Mouse (Mus musculus) v-Abl transformed pro-B cells (cell line): Measurements from ENCODE around the gene Fut9.

Experiments
- in situ Hi-C, 2 experiments: fragments of 400-800 bp; cut with MboI; formaldehyde crosslinking; loops; one replicate each; pipeline ENCODE4 v1.15.1; 2025; ENCODE audit not compliant: unreplicated experiment in 2 of 2

Fut9 gene

DNA sequence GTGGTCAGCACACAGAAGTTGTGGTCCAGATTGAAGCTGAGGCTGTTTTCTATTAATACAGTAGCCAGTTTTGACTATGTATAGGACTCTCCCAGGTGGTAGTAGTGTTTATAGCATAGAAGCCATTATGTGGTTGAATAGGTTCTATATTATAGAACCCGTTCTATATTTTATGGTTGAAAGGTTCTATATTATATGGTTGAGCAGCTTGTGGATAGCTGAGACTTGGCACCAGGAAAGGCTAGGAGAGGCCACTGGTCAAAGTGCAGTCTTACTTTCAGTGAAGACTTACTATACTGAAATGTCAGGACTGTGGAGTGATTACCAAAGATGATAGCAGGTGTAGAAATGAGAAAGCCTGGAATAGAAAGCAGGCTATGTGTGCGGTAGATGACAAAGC, 151.9 kb downstream of the Fut9 start:
- in situ Hi-C loops: no loop called here

DNA sequence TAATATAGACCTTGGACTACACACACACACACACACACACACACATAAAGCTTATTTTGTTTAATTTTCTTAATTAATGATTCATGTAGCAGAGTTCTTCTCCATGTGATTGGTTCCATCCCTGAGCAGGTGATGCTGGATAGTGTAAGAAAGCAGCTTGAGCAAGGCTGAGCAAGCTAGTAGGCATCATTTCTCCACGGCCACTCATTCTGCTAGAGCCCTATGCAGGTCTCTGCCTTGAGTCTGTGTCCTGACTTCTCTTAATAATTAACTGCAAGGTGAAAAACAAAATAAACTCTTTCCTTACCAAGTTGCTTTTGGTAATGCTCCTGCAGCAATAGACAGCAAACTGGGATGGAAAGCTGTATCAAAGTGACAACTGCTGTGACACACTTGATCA, 152.5 kb downstream of the Fut9 start:
- in situ Hi-C loops: no loop called here

DNA sequence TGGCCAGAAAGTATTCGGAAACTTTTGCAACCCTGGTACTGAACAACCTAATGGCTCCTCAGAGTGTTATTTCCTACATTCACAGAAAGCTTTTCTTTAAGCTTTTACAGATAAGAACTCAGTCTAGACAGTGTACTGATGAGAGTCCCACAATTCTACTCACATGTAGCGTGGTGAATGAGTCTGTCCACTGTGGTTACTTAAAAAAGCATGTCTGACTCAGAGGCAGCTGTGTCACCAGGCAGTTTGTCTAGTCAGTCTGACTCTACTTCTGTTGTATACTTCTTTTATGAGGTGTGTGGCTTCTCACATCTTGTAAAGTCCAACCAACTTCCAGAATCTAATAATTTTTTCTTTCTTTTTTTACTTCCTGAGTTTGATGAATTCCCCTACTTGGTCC, 154.5 kb downstream of the Fut9 start:
- in situ Hi-C loops: no loop called here

DNA sequence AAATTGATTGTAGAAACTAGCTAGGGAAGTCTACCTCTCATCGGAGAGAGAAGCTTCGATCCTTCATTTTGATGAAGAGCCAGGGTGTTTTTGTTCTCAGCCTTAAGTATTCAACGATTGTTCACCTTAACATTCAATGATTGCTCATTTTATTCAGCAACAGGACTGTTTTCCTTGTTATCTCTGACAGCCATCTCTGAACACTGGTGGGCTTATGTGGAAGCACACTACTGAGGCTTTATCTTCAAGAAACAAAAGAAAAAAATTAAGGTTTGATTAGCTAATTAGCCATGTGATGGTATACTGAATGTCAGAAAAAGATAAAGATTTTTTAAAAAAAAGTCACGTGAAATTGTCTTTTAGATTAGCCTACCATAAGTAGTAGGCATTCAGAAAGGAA, 158.1 kb downstream of the Fut9 start:
- in situ Hi-C loops: no loop called here

DNA sequence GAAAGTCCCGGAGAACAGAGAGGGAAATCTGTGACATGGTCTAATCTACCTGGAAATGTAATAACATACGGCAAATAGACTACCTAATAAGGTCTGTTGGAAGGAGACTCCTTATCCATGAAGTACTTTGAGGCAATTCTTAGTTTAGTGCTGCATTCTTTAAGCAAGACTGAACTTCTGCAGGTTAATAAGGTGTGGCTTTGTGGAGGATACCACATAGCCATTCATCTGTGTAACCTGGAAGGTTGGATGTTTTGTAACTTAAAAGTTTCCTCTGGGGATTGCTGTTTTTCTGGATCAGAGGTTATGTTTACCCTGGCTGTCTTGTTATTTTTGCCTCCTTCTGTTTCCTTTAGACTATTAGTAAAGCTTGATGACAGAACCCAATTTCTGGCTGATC, 166.8 kb downstream of the Fut9 start:
- in situ Hi-C loops: no loop called here

DNA sequence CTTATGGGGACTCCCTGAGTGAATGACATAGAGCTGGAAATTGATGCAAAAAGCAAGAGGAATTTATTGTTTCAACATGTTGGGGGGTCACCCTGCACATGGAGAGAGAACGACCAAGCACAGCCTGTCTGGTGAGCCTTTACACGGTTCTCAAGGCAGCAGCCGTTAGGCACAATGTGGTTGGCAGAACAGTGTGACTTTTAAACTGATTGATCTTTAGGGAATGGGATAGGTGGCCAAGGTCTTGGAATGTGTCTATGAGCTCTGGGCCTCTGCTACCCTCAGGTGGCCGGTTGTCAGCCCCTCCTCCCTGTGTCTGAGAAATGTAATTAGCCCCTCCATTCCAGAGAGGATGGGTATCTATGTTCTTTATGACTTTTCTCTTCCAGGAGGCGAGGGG, 171.9 kb downstream of the Fut9 start:
- in situ Hi-C loops: no loop called here

DNA sequence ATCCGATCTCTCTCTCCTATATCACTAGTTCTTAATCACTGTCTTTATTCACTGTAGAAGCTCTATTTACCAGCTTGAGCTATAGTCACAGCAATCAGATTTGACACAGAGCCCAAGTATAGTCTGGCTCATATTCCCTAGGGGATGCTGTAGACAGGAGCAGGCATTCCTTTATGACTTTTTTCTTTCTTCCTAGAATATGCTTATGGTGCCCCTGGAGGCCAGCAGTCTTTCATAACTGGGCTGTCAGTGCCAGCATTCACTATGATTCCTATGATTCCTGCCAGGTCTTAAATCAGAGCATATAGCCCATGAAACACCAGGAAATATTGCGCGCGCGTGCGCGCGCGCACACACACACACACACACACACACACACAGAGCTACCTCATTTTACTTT, 172.6 kb downstream of the Fut9 start:
- in situ Hi-C loops: no loop called here

DNA sequence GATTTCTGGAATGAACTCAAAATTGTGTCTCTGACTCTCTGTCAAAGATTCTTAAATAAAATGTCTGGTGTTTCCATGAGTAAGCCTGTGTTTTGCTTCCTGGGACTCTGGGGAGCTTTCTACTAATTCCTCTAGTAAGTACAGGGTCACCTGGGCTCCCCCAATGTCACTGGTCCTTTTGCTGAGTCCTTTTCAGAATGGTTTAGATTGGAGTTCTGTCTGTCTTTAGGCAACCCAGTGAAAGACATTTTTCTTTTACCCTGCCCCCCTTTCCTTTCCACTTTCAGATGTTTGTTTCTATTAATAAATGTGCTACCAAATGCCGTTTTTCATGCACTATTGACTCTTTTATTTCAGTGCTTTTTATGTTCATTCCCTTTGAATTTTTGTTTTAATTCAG, 173.0 kb downstream of the Fut9 start:
- in situ Hi-C loops: no loop called here

DNA sequence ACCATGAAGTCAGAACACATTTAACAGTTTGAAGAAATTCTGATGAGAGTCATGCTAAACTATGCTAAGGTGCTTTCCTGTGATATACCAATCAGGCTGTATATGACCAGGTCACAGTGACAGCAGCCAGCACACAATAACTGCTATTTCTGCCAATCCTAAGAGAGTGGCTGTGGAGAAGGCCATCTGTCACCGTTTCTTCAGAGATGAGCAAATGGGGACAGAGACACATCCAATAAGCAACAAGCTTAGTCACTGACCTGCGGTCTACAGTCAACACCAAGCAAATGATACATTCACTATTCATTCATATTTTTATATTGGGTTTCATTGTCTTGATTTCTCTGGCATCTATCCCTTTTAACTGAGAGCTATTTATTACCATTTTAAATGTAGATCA, 176.9 kb downstream of the Fut9 start:
- in situ Hi-C loops: no loop called here

DNA sequence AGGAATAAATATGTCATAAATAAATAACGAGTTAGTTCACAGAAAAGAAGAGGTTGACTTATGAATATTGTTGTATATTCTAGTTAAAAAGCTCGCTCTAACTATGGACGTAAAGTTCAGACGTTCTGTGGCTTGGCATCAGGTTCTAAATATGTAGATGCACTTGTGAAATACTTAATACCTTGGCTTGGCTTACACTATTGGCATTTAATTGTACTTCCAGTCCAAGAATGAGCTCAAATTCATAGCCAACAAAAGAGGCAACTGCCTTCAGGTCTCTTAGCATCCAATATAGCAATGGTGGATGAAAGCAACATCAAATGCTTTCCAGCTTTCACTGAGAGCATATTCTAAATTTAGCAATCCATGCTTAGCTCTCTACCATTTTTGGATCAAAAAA, 182.7 kb downstream of the Fut9 start:
- in situ Hi-C loops: no loop called here

DNA sequence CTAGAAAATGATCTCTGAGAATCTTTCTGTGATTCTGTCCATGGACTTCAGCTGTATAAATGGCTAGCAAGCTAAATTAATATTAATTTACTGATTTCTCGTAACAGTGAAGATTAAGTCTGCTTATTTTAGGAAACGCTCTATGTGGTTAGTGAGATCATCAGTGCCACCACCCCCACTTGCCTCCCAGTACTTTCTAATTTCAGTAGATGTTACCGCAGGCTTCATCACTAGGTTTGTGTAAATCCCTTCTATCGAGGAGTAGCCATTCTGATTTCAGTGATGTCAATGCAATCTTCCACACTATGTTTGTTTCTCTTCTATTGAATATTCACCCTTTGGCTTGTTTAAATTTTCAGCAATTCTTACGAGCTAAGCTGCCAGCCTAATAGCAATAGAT, 186.6 kb downstream of the Fut9 start:
- in situ Hi-C loops: no loop called here

DNA sequence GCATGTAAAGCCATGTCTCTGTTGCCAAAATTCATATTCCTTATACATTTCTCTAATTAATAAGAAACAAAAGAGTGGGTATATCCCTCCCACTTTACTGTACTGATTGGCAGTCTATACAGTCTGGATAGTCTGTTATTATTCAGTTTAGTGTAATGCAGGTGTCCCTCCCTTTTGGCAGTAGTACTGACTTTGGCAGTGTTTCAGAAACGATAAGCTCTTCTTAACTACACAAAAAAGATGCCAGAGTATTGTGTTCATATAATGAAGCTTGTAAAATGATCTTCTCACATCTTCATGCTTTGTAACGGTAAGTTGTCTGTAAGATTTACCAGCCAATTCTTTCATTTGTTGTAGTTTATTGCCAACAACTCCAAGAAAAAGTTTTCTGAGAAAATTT, 189.6 kb downstream of the Fut9 start:
- in situ Hi-C loops: no loop called here

DNA sequence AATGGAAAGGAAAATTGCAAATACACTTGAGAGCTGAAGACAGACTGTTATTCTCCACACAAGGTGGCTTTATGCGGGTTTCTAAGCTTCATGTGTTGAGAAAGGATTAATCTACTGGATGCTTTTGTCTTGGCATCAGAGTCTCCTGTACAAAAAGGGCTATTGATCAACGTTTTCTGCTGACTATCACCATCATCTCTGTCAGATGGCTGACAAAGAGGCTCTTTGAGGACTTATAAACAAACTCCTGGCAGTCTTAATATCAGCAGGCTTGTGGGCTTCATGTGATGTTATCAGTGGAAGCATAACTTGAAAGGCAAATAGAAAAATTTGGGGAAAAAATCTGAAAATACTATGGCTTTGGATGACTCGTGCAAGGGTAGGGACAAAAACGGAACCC, 206.8 kb downstream of the Fut9 start:
- in situ Hi-C loops: no loop called here
